Mouse (Mus musculus) retina, postnatal 7 days (tissue): ENCODE measurements around the gene Cnn3.

ENCODE experiments used
- DNase-seq: peaks from one replicate; pipeline ENCODE4 v3.0.0-alpha.2; 2012; ENCODE audit warnings: low read depth, low spot score

Gene Cnn3

DNA sequence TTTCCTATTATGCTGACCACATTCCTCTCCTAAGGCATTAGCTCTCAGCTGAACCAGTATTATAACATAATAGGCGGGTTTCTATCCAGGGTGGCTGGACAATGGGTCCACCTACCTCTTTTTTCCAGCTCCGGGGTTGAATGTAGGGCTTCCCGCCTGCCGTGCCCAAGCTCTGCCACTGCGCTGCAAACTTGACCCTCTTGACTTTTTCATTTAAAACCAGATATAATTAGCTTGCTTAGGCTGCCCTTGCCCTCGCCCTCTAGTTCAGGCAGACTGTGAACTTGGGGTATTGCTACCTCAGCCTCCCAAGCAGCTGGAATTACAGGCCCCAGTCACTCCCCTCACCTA lies 8.1 kb upstream of the Cnn3 start:
- DNase-seq: no peak

DNA sequence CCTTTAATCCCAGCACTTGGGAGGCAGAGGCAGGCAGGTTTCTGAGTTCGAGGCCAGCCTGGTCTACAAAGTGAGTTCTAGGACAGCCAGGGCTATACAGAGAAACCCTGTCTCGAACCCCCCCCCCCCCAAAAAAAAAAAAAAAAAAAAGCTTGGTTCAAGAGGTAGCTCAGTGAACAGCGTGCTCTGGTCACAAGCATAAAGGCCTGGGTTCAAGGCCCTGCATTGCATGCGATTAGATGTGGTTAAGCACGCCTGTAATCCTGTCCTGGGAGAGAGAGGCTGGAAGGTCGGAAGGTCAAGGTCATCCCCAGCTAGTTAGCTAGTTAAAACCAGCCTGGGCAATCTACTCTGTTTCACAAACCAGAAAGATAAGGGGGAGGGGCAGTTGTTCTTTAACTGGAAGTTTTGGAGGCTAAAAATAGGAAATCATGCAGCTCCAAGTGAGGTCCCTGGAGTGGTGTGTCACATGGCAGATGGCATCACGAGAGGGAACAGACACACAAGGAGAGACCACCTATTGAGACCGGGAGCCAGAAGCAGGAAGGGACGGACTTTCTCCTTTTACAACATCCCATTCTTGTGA lies 7.4 kb upstream of the Cnn3 start:
- no peak for DNase-seq

DNA sequence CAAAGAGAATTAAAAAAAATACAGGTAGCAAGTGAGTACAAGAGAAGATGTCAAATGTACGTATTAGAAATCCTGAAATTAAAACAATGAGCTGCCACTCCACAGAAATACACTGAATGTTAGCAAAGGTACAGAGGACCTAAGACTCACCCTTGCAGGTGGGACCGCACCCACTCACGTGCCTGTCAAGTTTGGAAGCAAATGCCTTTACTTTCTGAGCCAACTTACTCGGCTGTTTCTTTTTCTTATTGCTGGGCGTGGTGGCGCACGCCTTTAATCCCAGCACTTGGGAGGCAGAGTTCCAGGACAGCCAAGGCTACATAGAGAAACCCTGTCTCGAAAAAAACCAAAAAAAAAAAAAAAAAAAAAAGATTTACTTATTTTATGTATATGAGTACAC lies 3.9 kb upstream of the Cnn3 start:
- DNase-seq: no peak

DNA sequence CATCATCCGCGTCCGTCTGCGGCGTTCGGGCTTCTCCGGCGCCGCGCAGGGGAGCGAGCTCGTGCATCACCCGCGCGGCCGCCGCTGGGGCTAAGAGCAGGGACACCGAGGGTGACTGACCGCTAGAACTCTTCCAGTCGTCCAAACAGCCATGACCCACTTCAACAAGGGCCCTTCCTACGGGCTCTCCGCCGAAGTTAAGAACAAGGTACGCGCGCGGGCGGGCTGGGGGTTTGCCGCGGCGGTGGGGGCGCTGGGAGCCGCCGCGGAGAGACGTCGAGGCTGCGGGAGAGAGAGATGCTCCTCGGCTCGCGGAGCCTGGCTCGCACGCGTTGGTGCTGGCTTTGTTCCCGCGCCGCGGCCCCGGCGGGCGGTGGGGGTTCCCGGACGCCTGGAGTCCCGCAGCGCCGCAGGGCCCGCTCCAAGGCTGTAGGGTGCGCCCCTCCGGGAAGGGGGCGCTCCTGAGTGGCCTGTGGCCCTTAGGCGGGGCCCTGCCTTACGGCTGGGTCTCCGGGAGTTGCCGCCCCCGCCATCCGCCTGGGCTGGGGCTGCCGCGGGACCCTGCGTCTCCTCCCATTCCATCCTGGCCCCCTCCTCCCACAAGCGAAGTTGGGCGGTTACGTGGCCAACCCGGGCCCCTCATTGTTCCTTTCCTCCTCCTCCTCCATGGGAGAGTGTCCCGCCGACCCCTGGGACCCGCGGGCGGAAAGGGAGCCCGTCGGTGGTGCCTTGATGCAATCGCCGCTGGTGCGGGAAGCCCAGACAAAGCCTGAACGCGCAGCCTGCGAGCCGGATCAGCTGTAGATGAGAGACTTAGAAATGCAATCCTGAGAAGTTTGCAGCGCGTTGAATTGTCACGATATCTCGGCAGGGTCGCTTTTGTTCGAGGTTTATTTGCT lies 573 bp downstream of the Cnn3 start:
- DNase-seq: peak; percentile 46

DNA sequence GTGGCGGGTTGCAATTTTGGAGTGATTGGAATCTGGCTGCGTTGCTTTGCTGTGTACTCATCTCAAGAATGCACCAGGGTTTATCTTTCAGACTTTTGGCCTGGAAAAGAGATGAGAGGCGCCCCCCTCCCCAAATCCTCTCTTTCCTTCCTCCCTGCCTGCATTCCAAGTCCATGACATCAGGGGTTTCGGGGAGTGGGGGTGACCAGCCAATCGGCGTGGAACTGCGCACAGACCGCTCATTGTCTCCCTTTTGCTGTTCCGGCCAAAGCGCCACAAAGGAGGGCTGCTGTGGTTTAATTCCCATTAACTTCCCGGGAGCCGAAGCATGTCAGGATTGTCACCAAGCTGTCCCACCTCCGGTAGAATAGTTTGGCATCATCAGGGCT lies 1.2 kb downstream of the Cnn3 start:
- peak; percentile 25 for DNase-seq

DNA sequence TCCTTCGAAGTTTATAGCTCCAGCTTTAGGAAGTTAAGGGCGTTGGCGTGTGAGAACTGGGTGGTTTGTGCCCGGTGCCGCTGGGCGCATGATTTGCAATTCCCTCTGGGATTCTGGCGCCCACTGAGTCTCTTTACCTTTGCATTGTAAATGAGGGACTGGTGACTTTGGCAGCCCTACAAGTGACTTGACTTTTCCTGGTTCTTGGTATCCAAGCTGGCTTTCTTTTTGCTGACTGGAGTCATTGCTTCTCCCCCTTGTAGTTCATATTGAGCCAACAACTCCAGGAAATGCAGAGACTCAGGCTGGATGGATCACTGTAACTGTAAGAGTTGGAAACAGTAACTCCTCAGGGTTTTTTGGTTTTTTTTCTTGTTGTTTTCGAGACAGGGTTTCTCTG lies 1.9 kb downstream of the Cnn3 start:
- DNase-seq: no peak

DNA sequence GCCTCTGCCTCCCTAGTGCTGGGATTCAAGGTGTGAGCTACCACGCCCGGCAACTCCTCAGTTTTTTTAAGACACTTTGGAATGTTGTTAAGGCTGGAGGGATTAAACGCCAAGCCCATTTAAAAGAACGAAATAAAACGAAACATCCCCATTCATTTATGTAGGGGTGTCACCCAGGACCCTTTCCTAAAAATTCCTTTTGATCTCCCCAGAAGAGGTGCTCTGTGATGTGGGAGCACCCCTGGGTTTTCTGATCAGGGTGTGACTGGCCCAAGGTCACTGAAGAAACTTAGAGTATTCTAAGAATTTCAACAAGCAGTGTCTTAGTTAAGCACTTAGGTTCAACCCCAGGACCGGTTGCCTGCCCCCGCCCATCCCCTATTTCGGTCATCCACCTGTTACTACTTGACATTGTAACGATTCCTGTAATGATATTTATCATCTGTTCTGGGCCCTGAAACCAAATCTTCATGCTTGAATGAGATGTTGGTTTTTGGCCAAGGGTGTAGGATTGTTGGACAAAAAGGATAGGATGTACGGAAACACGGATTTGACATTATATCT lies 2.5 kb downstream of the Cnn3 start:
- DNase-seq: no peak

DNA sequence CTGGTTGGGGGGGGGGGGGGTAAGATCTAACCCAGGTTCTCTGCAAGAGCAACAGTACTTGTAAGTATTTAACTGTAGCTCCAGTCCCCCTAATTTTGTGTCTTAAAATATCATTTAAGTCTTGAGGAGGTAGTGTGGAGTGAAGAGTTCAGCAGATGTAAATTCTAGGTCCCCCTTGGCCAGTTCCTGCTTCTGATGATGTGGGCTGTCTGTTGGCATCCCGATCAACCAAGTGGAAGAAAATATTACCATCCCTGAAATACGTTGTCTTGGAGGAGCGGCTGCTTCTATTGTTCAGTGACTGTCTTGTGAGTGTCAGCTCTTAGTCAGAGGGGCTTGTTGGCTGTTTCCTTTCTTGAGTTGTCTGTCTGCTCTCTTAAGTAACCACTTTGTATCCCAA lies 3.2 kb downstream of the Cnn3 start:
- DNase-seq: no peak

DNA sequence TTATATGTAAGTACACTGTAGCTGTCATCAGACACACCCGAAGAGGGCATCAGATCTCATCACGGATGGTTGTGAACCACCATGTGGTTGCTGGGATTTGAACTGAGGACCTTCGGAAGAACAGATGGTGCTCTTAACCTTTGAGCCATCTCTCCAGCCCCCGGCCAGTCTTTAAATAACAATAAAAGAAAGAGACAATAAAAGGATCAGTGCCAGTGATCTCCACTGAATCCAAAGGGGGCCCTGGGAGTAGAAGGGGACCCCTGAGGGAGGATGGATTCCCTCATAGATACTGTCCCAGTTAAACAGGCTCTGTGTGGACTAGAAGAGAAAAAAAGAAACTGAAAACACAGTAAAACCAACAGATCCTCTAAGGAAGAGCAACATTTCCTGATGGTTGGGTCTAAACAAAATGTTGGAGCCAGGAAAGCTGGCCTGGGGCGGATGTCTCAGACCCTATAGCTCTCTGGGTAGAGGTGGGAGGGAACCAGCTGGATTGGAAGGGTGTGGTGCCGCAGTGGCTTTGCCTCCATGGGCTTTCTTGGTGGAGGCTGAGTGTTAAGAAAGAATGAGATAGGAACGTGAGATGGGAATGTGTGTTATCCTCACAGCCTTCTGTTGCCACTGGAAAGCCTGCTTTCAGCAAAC lies 4.1 kb downstream of the Cnn3 start:
- no peak for DNase-seq

DNA sequence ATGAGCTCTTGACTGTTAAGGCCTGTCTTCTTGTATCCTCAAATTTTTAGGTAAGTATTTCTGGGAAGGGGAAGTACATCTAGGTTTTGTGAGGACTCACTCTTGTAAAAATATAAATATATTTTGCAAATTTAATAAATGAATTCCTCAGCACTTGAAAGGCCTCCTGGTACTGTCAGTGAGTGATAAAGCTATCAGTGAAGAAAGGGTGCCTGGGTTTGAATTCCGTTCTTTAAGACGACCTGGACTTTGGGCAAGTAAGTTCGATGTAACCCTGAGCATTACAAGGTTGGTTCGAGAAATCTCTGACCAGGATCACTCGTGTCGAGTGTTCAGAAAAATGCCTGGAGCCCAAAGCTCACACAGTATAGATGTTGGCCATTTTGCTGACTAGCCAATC lies 7.1 kb downstream of the Cnn3 start:
- no peak for DNase-seq

DNA sequence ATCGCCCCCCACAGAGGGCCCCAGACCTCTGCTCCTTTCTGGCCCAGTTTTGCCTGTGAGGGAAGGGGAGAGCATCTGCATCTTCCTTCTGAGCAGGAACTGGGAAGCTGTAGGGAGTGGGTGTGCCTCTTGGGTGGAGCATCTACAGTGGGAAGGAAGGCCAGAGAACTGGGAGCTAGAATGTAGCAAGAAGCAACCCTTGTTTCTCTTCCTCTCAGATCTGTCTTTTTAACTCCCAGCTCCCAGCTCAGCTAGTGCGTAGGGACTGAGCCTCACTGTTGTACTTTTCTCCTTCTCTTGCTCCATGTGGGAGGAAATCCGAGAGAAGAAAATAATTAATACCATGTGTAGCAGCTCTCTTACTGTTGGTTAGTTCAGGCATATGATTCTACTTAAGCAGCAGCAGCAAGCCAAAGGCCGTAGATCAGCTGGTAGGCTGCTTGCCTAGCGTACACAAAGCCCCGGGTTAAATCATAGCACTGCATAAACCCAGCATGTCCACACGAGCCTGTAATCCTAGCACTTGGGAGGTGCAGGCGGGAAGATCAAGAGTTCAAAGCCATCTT lies 7.8 kb downstream of the Cnn3 start:
- no peak for DNase-seq

DNA sequence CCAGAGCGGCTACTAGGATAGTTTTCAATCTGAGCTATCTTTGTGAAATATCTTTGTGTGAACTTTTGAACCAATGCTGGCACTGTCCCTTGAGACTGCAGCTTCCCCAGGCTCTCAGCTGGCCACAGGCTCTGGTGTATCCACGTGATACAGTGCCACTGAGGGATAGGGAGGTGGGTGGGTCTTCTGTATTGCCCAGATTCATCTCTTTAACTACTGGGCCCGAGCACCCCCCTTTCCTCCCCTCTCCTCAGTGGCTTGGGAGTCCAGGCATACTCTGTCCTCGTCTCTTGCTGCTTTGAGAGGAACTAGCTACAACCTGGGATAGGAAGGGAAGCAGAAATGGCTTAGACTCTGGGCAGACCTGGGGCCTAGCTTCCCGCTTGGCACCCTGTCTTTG lies 9.0 kb downstream of the Cnn3 start:
- no peak for DNase-seq

DNA sequence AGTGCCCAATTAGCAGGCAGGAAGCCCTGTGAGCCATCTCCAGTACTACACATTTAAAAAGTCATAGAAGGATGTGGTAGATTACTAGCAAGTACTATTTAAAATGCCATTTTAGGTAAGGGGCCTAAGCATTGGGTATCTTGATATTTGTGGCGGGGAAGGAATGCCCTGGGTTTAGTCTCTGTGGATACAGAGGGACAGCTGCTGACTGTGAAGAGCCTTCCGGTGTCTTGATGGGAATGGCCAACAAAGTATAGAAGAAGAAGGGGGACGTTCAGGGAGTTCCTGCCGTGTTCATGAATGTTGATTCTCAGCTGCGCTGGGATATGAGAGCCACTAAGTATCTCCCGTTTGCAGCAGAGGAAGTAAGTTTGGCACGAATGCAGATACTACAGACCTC lies 10.8 kb downstream of the Cnn3 start:
- no peak for DNase-seq

DNA sequence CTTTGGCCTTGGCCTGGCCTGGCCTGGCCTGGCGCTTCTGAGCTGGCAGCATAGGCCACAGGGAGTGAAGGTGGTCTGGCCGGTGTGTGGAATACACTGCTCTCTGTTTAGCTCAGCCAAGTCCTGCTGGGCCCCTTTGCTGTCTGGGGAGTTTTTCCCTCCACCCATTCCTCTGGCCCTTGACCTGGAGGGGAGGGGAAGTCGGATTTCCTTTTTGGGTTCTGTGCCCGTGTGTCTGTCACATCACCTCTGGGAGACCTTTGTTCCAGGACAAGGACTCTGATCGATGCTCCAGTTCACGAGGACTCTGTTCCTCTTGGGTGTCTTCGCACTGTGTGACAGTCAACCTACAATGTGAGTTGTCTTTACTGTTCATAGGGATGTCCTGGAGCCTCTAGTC lies 11.7 kb downstream of the Cnn3 start:
- DNase-seq: no peak

DNA sequence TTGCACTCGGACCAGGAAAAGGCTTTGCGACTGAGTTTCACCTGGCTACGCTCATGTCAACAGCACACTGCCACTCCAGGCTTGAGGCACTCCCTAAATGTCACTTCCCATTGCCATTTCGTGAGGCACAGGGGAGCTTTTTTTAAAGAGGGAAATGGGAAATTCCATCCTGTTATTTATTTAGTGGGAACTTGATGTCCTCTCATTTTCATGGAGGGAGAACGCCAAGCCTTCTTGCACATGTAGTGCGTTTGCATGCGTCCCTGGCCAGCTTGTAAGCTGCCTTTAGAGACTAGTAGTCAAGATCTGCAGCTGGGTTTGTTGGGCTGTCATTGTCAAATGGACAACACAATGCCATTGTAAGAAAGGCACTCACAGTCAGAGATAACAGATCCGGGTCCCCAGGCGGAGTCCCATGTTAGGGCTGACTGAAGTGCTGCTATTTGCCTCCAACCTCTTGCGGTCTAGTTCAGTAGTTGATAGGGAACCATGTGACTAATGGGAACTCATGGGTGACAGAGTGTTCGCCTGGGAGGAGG lies 13.4 kb downstream of the Cnn3 start:
- DNase-seq: no peak

DNA sequence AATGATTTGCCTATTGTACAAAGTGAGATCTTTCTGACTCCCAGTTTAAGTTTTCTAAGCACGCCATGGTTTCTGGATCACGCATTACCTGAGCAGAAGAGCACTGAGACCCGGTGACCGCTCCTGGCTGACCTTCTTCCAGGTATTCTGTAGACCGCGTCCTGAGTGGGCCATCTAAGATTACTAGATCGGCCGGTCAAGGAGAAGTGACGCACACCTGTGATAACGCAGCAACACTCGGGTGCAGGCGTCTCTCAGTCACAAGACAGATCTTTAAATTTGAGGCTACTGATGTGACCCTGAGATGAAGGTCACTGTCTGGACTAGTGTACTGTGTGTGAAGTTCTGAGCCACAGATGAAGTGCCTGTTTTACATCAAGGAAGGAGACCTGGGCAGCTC lies 15.2 kb downstream of the Cnn3 start:
- DNase-seq: no peak

DNA sequence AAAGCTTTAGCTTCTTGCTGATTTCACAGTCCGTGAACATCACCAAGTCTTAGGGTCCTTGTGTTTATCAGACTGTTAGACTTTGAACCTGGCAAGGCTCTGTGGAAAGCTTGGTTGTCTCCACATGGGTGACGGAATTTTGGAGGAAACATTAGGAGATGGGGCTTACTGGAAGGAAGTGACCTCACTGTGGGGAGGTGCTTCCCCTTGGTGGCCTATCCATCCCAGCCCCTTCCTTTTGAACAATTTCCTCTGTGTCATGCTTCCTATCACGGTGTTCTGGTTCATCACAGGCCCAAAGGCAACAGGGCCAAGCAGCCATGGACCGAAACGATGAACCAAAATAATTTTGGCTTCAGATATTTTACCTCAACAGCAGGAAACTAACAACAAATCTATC lies 16.0 kb downstream of the Cnn3 start:
- no peak for DNase-seq

DNA sequence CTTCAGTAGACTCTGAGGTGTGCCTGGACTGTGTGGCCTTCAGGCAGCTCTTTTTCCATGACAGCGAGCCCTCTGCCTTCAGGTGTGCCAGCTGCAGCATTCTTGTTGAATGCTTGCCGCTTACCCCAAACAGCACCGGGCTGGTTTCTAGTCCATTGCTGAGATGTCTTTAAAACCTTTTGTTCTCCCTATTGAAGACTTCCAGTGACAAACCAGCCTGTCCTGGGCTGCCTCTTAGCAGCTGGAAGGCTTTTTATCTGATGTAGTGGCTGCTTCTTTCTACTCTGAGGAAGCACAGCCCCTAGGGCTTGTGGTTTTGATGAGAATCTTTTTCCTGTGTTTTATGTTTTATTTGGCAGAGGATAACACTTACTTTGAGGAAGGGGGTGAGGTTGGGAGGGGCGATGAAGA lies 17.6 kb downstream of the Cnn3 start:
- DNase-seq: no peak

DNA sequence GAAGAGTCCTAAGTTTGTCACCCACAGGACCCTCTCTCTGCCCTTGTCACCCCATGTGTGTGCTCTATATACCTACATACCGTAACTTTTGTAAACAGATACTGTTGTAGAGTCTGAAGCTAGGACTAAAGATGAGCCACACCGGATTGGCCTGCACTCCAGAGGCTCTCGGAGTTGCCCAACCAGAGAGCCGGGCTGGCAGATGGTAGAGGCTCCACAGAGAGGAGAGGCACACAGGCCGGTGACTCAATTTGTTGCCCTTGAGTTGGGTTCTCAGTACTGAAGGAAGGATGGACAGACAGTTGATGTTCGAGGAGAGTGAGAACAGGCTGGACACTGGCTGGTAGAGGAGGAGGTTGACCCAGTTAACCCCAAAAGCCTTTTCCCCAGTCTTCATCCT lies 18.1 kb downstream of the Cnn3 start:
- DNase-seq: no peak

DNA sequence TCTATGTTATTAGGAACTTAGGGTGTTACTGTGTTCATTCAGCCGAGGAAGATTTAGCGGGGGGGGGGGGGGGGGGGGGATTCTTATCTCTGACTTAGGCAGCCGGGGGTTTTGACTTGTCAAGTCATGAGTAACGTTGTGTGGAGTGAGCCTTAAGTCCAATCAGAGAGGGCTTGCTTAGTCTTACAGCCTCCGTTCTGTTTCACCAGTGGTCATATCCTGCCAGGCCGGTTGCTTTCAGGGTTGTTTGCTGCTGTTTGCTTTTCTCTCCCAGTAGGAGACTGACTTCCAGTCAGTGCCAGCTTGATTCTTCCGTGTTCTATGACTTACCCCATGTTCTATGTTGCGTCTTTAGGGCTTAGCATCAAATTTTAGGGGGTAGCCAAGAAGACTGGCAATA lies 20.2 kb downstream of the Cnn3 start:
- DNase-seq: no peak

DNA sequence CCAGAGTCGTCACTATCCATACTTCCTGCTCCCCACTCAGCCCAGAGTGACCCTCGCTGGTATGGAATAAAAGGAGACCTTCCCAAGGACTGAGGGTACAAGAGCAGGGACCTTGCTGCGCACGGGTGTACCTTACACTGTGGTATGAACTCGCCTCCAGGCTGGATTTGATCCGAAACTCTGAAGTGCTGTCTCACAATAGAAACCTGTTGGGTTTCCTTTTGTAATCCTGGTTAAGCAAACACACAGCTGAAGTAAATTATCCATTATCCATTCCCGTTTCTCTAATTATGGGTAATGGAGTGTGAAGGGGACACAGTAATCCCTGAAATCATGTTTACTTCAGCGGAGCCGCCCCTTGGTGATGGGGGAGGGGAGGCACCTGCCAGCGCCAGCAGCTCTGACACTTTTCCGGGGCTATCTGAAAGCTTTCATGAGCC lies 21.8 kb downstream of the Cnn3 start:
- DNase-seq: no peak

DNA sequence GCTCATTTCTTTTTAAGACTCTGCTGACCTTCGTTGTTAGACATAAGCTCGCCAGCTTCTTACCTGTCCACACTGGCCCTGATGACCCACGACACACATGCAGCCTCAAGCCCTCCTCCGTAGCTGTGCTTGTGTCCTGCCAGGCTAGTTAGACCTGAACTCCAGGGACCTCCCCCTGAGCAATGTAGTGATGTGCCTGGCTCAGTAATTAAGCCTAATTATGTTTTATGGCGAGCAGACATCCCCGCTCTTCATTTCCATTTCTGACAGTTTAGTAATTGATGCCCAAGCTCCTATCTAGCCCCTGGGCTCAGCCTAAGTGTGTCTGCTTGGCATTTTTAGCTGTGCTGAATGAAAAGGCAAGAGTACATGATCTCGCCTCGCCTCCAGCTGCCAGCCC lies 22.3 kb downstream of the Cnn3 start:
- no peak for DNase-seq
